Mouse (Mus musculus): ENCODE results near the gene Lamtor1.
"Not testable (repeated sequence)": the region's sequence is repeated elsewhere in the genome, so short reads cannot be mapped to it uniquely, and the experiment has no call there.

GRCm38 (mm10) chr7:101925892-101926291 is 20.2 kb downstream of the Lamtor1 start:
- not testable (repeated sequence) for TF ChIP-seq GABPA (IDR thresholded peaks at IDR 0.05; ENCODE audit: insufficient replicate concordance, low read depth, low read length); MAX (IDR thresholded peaks at IDR 0.05; ENCODE audit: low read length); ELF1 (IDR thresholded peaks at IDR 0.05; ENCODE audit: low read depth, low read length); SMC3 (IDR thresholded peaks at IDR 0.05; ENCODE audit: low read depth, low read length); ZC3H11A (IDR thresholded peaks at IDR 0.05; ENCODE audit: low read depth, low read length); ZKSCAN1 (IDR thresholded peaks at IDR 0.05; ENCODE audit: borderline replicate concordance, low read depth, low read length); POLR2A (IDR thresholded peaks at IDR 0.05; ENCODE audit: low read depth, low read length); RAD21 (IDR thresholded peaks at IDR 0.05; ENCODE audit: low read depth, low read length)
- TF ChIP-seq CTCF (conservative IDR thresholded peaks at IDR 0.05 in 1 of 2, IDR thresholded peaks at IDR 0.05 in 1 of 2; ENCODE audit: low read depth in 2 of 2, low read length in 2 of 2) = peak in 1 of 2 experiments; percentile 43; a peak in 2 of 4 replicates

Measured in CH12.LX (cell line).